Mouse (Mus musculus) liver, postnatal 0 days (tissue): Measurements from ENCODE around the gene Myo6. TPM values are rescaled to one million over a fixed set of nuclear protein-coding genes. Genes with fewer than 3 reads are reported as not detected.

Source experiments
- ATAC-seq: fragments of 200-750 bp; cut with Nextera tagmentation; 2 replicates; pipeline ENCODE4 v1.8.0; 2017; ENCODE audit warnings: mild to moderate bottlenecking, moderate library complexity
- DNase-seq: peaks from one replicate; pipeline ENCODE4 v3.0.0-alpha.2; 2016
- H3K27ac ChIP-seq: fragments of 300-500 bp; sonication (generic); 2 replicates; pipeline ENCODE4 v1.5.1; 2014; ENCODE audit warnings: antibody characterized with exemption, moderate library complexity, mild to moderate bottlenecking, low read depth
- H3K27me3 ChIP-seq: fragments of 300-500 bp; sonication (generic); 2 replicates; pipeline ENCODE4 v1.6.1; 2014; ENCODE audit warnings: low read length, control low read depth, mixed read lengths; ENCODE audit not compliant: insufficient read depth
- H3K36me3 ChIP-seq: fragments of 300-500 bp; sonication (generic); replicated peaks from 2 replicates; pipeline ENCODE4 v1.6.1; 2014; ENCODE audit warnings: mild to moderate bottlenecking, control low read depth, low read length, moderate library complexity, mixed read lengths; ENCODE audit not compliant: insufficient read depth
- H3K4me1 ChIP-seq: fragments of 300-500 bp; sonication (generic); 2 replicates; pipeline ENCODE4 v1.6.1; 2014; ENCODE audit warnings: antibody characterized with exemption, mild to moderate bottlenecking, control low read depth; ENCODE audit not compliant: insufficient read depth
- H3K4me2 ChIP-seq: fragments of 300-500 bp; sonication (generic); 2 replicates; pipeline ENCODE4 v1.6.1; 2014; ENCODE audit warnings: low read depth, mild to moderate bottlenecking, low read length, moderate library complexity, mixed read lengths
- H3K4me3 ChIP-seq: fragments of 300-500 bp; sonication (generic); 2 replicates; pipeline ENCODE4 v1.5.1; 2014; ENCODE audit warnings: low read depth, low read length
- H3K9ac ChIP-seq: fragments of 300-500 bp; sonication (generic); replicated peaks from 2 replicates; pipeline ENCODE4 v1.6.1; 2014; ENCODE audit warnings: mild to moderate bottlenecking, moderate library complexity
- H3K9me3 ChIP-seq: fragments of 300-500 bp; sonication (generic); 2 replicates; pipeline ENCODE4 v1.6.1; 2016; ENCODE audit warnings: mild to moderate bottlenecking, control low read depth, low read length, mixed read lengths
- CTCF ChIP-seq: sonication (generic); IDR thresholded peaks from 2 replicates; pipeline ENCODE4 v1.5.1; 2016; ENCODE audit warnings: antibody characterized with exemption, low read depth
- EP300 ChIP-seq: IDR thresholded peaks from 2 replicates; pipeline ENCODE4 v1.6.1; 2016; ENCODE audit warnings: antibody characterized with exemption, low read depth, mild to moderate bottlenecking
- WGBS: fragments of 180-500 bp; shearing (Covaris S2); extraction: QIAGEN DNeasy Blood & Tissue Kit; methylation state at CpG from one replicate; pipeline ENCODE4 v1.1.7; 2014; ENCODE audit not compliant: insufficient replicate concordance; 5-methylcytosine and 5-hydroxymethylcytosine counted together
- polyA plus RNA-seq: library from polyadenylated mRNA; unstranded; fragments of >200 nt; fragmentation: Nextera tagmentation; extraction: Ambion mirVana; gene quantifications from 2 replicates; pipeline ENCODE4 v1.2.1, GENCODE M21; 2015

Myo6 gene
- polyA plus RNA-seq, 1 experiment from 2014 or later, result 4.4 TPM

DNA sequence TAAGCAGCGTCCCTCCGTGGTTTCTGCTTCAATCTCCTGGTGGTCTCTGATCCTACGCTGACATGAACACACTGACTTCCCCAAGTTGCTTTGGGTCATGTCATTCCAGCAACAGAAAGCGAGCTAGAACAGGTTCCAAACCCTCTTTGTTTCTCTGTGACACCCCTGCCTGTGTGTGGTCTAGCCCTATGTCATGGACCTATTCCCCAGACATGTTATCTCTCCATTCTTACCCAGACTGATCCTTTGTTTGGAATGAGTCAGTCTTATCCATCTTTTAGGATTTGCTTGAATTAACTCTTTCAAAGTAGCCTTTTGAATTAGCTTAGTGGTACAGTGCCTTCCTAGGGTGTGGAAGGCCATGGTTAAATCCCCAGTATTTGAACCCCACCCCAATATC lies 14.9 kb downstream of the Myo6 start:
- whole genome bisulfite sequencing, result 70% methylated on average over 4 of the region's 4 CpGs
- Histone ChIP-seq H3K9ac (no peak overlapping the region), H3K9me3 (no peaks in the 10 kb centered on the region), H3K4me1 (no peaks in the 10 kb centered on the region), H3K4me2 (no peak overlapping the region), H3K36me3 (no peaks in the 10 kb centered on the region), H3K4me3 (no peak overlapping the region), H3K27ac (no peak overlapping the region), H3K27me3 (no peaks in the 10 kb centered on the region)
- DNase-seq (no peak), ATAC-seq (no peak)
- no peak for TF ChIP-seq CTCF
- no peak for TF ChIP-seq EP300

DNA sequence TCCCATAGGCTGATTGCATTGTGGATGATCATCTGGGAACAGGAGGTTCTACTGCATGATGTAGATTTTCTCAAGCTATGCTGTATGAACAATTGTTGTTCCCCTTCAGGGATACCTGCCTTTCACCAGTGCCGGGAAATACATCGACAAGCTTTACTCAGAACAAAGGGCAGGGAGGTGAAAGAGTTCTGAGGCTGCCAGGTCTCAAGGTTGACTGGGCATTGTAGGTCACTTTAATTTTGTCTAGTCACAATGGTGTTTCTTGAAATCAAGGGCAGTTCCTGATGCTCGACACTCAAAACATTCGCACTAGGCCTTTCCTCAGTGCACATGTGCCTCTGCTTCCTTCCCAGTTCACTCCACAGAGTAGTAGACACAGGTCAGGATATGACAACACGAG lies 15.9 kb downstream of the Myo6 start:
- H3K4me1 ChIP-seq, result no peaks in the 10 kb centered on the region
- no peaks in the 10 kb centered on the region for H3K9me3 ChIP-seq
- no peak overlapping the region for H3K27ac ChIP-seq
- DNase-seq, result no peak
- H3K9ac ChIP-seq, result no peak overlapping the region
- no peaks in the 10 kb centered on the region for H3K27me3 ChIP-seq
- ATAC-seq, result no peak
- WGBS, result 65% methylated on average over 5 of the region's 5 CpGs
- TF ChIP-seq EP300 (no peak), CTCF (no peak)
- no peaks in the 10 kb centered on the region for H3K36me3 ChIP-seq
- no peak overlapping the region for H3K4me3 ChIP-seq
- no peak overlapping the region for H3K4me2 ChIP-seq

DNA sequence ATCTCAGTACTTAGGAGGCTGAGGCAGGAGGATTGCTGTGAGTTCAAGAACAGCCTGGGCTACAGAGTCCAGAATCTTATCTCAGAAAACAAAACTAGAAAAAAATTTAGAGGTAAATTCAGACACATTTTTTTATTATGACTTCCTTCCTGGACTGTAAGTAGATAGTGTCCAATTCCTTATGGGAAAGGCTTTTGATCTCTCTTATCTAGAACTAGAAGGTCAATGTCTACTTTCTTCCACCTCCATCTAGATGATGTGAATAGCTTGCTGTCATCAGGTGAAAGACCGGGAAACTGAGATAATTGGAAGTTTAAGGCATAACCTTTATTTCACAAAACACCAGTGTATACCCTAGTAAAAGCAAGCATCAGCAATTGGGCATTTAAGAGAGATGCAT lies 16.9 kb downstream of the Myo6 start:
- Histone ChIP-seq H3K36me3 (no peaks in the 10 kb centered on the region), H3K27ac (no peak overlapping the region), H3K9ac (no peak overlapping the region), H3K27me3 (no peaks in the 10 kb centered on the region), H3K4me2 (no peak overlapping the region), H3K4me1 (no peaks in the 10 kb centered on the region), H3K9me3 (no peaks in the 10 kb centered on the region), H3K4me3 (no peak overlapping the region)
- TF ChIP-seq CTCF, result no peak
- 69% methylated on average over 1 of the region's 1 CpGs for WGBS
- DNase-seq, result no peak
- ATAC-seq, result no peak

DNA sequence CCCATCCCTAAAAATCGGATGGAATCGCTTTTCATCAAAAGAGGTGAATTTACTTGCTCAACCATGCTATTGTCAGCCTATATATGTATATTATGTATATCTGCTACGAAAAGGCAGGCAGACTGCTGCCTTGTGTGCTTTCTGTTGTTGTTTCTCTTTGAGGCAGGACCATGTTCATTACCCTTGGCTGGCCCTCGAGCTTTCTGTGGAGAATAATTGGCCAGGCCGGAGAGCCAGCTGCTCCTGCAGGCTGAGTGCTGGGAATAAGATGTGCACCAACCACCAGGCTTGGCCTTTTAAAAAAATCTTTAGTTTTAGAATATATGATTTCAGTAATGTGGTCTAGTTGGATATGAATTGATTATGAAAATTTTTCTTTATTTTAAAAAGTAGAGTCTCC lies 19.3 kb downstream of the Myo6 start:
- ATAC-seq (no peak), DNase-seq (no peak)
- no peak overlapping the region for H3K4me3 ChIP-seq
- H3K4me2 ChIP-seq, result no peak overlapping the region
- no peaks in the 10 kb centered on the region for H3K4me1 ChIP-seq
- no peaks in the 10 kb centered on the region for H3K9me3 ChIP-seq
- no peaks in the 10 kb centered on the region for H3K36me3 ChIP-seq
- no peak overlapping the region for H3K27ac ChIP-seq
- 75% methylated on average over 5 of the region's 5 CpGs for WGBS
- H3K27me3 ChIP-seq, result no peaks in the 10 kb centered on the region
- TF ChIP-seq EP300 (no peak), CTCF (no peak)
- H3K9ac ChIP-seq, result no peak overlapping the region

DNA sequence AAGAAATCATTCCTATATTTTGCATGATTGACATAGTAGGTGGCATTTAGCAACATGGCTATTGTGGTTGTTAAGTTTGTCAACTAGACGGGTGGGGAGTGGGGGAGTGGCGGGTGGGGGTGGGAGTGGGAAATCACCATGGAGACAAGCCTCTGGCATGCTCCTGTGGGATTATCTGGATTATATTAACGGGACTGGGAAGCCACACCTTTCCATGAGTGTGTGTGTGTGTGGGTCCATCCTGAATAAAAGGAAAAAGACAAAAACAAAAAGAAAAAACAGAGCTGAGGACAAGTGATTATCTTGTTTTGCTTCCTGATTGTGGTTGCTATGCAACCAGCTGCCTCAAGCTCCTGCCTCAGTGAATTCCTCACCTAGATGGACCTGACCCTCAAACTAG lies 20.9 kb downstream of the Myo6 start:
- no peak for ATAC-seq
- Histone ChIP-seq H3K4me1 (no peaks in the 10 kb centered on the region), H3K27me3 (no peaks in the 10 kb centered on the region), H3K36me3 (no peaks in the 10 kb centered on the region), H3K4me3 (no peak overlapping the region), H3K27ac (no peak overlapping the region), H3K4me2 (no peak overlapping the region), H3K9ac (no peak overlapping the region), H3K9me3 (no peaks in the 10 kb centered on the region)
- DNase-seq, result no peak
- TF ChIP-seq EP300 (no peak), CTCF (no peak)
- 53% methylated on average over 3 of the region's 3 CpGs for whole genome bisulfite sequencing

DNA sequence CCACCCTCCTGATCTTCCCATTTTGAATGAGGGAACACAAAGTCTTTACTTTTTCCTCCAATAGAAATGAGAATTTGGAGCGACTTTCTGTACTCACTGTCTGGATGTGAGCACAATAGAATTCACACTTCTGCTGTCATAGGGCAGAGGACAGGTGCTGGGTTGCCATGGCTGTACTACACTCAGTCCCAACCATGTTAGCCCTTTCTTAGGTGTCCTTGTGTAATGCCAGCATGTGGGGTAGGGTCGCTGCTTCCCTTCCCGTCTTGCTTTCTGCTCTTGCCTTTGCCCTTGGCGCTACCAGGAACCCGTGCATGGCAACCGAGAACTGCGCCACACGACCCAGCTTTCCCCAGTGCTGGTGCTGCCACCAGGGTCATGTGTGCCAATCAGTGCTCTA lies 21.9 kb downstream of the Myo6 start:
- ATAC-seq (no peak), DNase-seq (no peak)
- H3K9ac ChIP-seq, result no peak overlapping the region
- WGBS, result 81% methylated on average over 8 of the region's 8 CpGs
- no peak overlapping the region for H3K4me3 ChIP-seq
- TF ChIP-seq EP300 (no peak), CTCF (no peak)
- H3K9me3 ChIP-seq, result no peaks in the 10 kb centered on the region
- H3K4me1 ChIP-seq, result no peaks in the 10 kb centered on the region
- H3K27me3 ChIP-seq, result no peaks in the 10 kb centered on the region
- H3K27ac ChIP-seq, result no peak overlapping the region
- no peak overlapping the region for H3K4me2 ChIP-seq
- H3K36me3 ChIP-seq, result no peaks in the 10 kb centered on the region

DNA sequence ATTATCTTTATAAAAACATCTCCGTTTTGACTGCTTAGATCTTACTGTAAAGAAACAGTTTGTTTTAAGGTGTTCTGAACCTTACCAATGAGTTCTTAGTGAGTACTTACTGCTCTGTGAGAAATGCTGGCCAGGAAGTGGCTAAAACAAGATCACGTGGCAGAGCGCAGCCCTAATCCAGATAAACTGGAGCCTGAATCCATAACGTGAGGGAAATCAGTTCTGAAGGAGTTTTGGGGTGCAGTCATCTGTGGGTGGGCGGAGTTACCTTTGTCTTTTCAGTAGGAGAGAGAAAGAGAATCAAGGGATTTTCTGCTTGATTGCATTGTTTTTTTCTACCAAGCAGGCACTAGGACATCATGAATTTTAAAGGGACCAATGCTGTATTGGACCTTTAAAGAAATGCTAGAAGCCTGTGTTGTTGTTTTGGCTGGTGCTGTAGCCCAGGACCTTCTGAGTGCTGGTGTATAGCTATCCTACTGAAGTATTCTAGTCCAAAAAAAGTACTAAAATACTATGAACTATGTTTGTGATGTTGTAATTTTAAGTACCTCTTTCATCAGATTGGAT lies 23.6 kb downstream of the Myo6 start:
- Histone ChIP-seq H3K4me3 (no peak overlapping the region), H3K36me3 (no peaks in the 10 kb centered on the region), H3K27me3 (no peaks in the 10 kb centered on the region), H3K9me3 (no peaks in the 10 kb centered on the region), H3K27ac (no peak overlapping the region), H3K4me2 (no peak overlapping the region), H3K9ac (no peak overlapping the region), H3K4me1 (no peaks in the 10 kb centered on the region)
- no peak for ATAC-seq
- DNase-seq, result no peak
- 64% methylated on average over 5 of the region's 5 CpGs for WGBS
- TF ChIP-seq CTCF (no peak), EP300 (no peak)
